Mouse (Mus musculus): ENCODE measurements around the gene Fam186b. TPM values are rescaled to one million over a fixed set of nuclear protein-coding genes. Genes with fewer than 3 reads are reported as not detected.

The Fam186b gene
- polyA plus RNA-seq, 1 experiment from 2014 or later: 0.28 TPM

DNA sequence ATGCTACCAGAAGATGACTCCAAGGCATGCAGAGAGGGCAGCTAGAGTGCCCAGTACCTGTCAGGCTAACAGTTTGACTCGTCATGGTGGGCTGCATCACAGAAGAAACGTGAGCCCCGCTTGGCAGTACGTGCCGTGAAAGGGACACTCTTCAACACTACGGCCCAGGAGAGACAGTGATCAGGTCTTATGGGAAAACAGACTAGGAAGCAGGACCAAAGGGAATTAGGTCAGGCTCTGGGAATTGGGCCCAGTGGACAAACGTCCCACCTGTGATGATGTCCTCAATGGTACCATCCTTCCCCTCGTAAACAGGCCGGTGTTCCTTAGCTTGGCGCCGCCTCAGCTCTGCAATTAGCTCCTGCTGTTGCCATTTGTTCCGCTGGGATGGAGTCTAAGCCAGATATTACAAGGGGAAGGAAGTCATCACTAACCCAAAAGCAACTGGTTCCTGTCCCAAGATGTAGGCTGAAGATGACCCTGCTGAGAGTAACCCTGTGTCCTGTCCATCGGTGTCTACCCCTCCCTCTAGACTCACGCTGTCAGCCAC lies 23.2 kb upstream of the Fam186b start:
- no peaks in the 10 kb centered on the region for H3K4me1 ChIP-seq
- H3K4me2 ChIP-seq: no peak overlapping the region
- no peaks in the 10 kb centered on the region for H3K27me3 ChIP-seq
- ATAC-seq: no peak
- H3K9ac ChIP-seq: no peak overlapping the region
- WGBS: 89% methylated on average over 14 of the region's 14 CpGs
- H3K4me3 ChIP-seq: no peak overlapping the region
- no peak overlapping the region for H3K27ac ChIP-seq
- no peaks in the 10 kb centered on the region for H3K9me3 ChIP-seq (replicated peaks)
- peaks cover 100% of the 10 kb centered on the region for H3K36me3 ChIP-seq (ENCODE audit: poor library complexity, severe bottlenecking)

DNA sequence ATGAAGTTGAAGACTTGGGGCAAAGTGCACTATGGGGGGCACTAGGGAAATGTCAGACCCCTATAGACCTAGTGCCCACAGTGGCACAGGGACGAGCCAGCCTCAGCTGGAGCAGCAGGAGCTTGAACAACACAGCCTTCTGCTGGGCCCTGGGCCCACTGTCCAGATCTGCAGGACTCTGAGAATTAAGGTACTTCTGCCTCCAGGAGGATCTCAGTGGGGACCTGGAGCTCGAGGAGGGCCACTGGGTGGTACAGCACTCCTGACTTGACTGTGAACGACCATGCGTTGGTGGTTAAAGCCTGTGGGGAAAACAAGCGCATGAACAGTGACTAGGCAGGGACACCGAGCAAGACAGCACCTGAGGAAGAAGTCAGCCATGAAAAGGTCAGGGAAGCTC lies 22.4 kb upstream of the Fam186b start:
- Histone ChIP-seq H3K9me3 (replicated peaks) (no peaks in the 10 kb centered on the region), H3K9ac (no peak overlapping the region), H3K4me1 (no peaks in the 10 kb centered on the region), H3K4me2 (no peak overlapping the region), H3K36me3 (ENCODE audit: poor library complexity, severe bottlenecking) (peaks cover 99% of the 10 kb centered on the region), H3K27me3 (no peaks in the 10 kb centered on the region), H3K4me3 (no peak overlapping the region), H3K27ac (no peak overlapping the region)
- 83% methylated on average over 6 of the region's 6 CpGs for WGBS
- no peak for ATAC-seq

DNA sequence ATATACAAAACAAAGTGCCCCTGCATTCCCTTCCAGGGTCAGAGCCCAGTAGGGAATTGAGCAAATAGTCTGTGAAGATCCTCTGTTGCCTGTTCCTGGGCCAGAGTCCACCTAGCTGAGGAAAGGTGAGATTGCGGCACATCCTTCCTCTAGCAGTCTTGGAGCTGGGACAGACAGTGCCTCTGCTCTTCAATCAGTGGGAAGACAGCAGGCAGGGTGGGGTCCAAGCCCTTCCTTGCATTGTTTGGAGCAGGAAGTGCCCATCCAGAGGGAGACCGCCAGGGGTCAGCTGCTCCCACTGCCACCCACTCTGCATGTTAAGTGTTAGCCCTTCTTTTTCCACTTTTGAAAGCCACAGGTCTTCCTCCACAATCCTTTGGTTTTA lies 21.6 kb upstream of the Fam186b start:
- WGBS: 84% methylated on average over 2 of the region's 2 CpGs
- ATAC-seq: no peak
- H3K9ac ChIP-seq: 0 out of 2 replicates have a peak overlapping the region, but pooled peaks have one; percentile 8

DNA sequence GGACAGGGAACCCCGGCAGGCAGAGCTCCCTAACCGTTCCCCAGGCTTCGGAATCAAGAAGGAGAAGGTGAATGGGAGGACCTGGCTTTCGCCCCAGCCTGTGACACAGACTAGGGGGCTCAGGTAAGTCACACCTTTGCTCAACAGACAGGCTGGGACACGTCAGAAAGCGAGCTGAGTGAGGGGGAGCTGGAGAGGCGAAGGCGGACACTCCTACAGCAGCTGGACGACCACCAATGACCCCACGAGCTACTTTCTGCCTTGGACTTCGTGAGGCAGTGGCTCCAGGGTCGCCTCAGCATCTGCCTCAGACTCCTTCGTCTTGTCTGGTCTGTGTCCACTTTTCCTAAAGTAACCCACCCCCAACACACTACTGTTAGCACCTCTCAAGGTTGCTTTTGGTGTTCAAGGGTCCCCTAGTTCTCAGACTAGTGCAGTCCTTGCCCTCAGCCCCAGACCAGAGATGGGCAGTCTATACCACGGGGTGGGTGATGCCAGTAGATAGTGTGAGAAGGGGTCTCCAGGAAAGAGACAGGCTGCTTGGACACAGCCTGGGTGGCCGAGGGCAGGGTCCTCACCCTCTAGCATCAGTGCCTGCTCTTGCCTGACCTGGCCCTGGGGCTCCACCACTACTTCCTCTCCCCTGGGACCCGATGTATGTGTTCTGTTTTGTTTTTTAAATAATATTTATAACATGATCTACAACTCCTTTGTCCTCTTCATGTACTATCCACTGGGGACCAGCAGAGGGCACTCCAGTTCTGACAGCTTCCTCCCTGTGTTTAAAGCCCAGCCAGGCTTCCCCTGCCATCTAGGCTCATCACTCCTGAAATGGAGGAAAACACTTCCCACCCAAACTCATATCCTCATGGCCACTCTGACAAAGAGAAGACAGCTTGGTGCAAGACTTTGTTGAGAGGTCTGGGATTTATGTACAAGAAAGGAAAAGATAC lies 20.9 kb upstream of the Fam186b start:
- H3K27me3 ChIP-seq: no peaks in the 10 kb centered on the region
- H3K4me1 ChIP-seq: no peaks in the 10 kb centered on the region
- H3K9ac ChIP-seq: 0 out of 2 replicates have a peak overlapping the region, but pooled peaks have one; percentile 17
- H3K4me2 ChIP-seq: no peak overlapping the region
- H3K27ac ChIP-seq: peak overlapping the region; percentile 85
- peaks cover 97% of the 10 kb centered on the region for H3K36me3 ChIP-seq (ENCODE audit: poor library complexity, severe bottlenecking)
- no peaks in the 10 kb centered on the region for H3K9me3 ChIP-seq (replicated peaks)
- 83% methylated on average over 16 of the region's 16 CpGs for WGBS
- peak; percentile 65 for ATAC-seq
- H3K4me3 ChIP-seq: no peak overlapping the region

More for the DNA sequence above, 21.6 kb upstream of the Fam186b start:
- peaks cover 97% of the 10 kb centered on the region for H3K36me3 ChIP-seq (ENCODE audit: poor library complexity, severe bottlenecking)
- H3K9me3 ChIP-seq (replicated peaks): no peaks in the 10 kb centered on the region
- H3K4me2 ChIP-seq: no peak overlapping the region
- H3K4me3 ChIP-seq: no peak overlapping the region
- no peaks in the 10 kb centered on the region for H3K4me1 ChIP-seq
- H3K27ac ChIP-seq: peak overlapping the region; percentile 85
- no peaks in the 10 kb centered on the region for H3K27me3 ChIP-seq

DNA sequence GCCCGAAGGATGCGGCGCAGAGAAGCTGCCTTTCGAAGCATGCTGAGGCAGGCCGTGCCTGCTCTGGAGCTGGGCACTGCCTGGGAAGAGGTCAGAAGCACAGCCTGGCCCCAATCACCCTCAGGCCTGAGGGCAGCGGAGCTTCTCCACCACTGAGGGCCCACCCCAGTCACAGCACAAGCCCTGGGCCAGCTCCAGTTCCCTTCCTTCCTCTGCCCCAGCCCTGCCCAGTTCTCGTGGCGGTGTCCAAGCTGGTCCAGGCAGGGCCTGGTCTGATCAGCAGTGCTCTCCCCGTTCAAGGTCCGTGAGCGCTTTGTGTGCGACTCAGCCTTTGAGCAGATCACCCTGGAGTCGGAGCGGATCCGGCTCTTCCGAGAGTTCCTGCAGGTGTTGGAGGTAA lies 19.2 kb upstream of the Fam186b start:
- Histone ChIP-seq H3K9ac (no peak overlapping the region), H3K4me1 (no peaks in the 10 kb centered on the region), H3K4me2 (no peak overlapping the region), H3K27me3 (no peaks in the 10 kb centered on the region), H3K27ac (no peak overlapping the region), H3K36me3 (ENCODE audit: poor library complexity, severe bottlenecking) (peaks cover 96% of the 10 kb centered on the region), H3K4me3 (no peak overlapping the region), H3K9me3 (replicated peaks) (no peaks in the 10 kb centered on the region)
- no peak for ATAC-seq
- WGBS: 93% methylated on average over 16 of the region's 16 CpGs

DNA sequence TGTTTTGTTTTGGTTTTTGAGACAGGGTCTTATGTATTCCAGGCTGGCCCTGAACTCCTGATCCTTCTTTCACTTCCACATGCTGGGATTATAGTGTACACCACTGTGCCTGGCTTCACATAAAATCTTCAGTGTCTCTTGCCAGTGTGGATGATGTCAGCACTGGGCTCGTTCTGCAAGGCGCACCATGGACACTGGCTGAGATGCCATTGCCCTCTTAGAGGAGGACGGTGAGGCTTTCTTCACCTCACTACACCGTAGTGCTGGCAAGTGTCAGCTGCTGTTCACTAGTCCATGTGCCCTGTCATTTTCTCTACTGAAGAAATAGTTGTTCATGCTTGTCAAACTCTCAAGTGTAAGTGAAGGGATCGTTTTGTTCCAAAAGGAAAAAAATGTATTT lies 14.9 kb upstream of the Fam186b start:
- Histone ChIP-seq H3K4me1 (no peaks in the 10 kb centered on the region), H3K27me3 (no peaks in the 10 kb centered on the region), H3K4me3 (no peak overlapping the region), H3K9ac (no peak overlapping the region), H3K9me3 (replicated peaks) (no peaks in the 10 kb centered on the region), H3K27ac (no peak overlapping the region), H3K4me2 (no peak overlapping the region), H3K36me3 (ENCODE audit: poor library complexity, severe bottlenecking) (peaks cover 96% of the 10 kb centered on the region)
- no peak for ATAC-seq
- WGBS: 96% methylated on average over 5 of the region's 5 CpGs

DNA sequence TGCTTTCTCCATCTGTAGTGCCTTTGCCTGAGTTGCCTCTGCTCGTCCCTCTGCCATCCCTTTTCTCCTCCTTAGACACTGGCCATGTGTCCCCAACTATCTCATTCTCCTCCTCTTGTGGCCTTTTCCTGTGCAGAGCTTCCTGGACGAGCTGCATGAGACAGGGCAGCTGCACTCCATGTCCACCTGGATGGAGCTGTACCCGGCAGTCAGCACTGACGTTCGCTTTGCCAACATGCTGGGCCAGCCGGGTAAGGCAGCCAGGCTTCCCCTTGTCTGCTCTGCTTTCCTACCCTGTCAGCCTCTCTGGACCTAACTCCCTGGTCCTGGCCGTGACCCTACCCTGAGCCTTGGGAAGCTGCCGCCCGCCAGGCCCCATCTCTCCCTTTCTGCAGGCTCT lies 13.9 kb upstream of the Fam186b start:
- H3K9ac ChIP-seq: no peak overlapping the region
- no peaks in the 10 kb centered on the region for H3K4me1 ChIP-seq
- no peaks in the 10 kb centered on the region for H3K9me3 ChIP-seq (replicated peaks)
- H3K27ac ChIP-seq: no peak overlapping the region
- no peaks in the 10 kb centered on the region for H3K27me3 ChIP-seq
- H3K4me3 ChIP-seq: no peak overlapping the region
- peaks cover 96% of the 10 kb centered on the region for H3K36me3 ChIP-seq (ENCODE audit: poor library complexity, severe bottlenecking)
- no peak overlapping the region for H3K4me2 ChIP-seq
- WGBS: 92% methylated on average over 9 of the region's 9 CpGs
- ATAC-seq: no peak

DNA sequence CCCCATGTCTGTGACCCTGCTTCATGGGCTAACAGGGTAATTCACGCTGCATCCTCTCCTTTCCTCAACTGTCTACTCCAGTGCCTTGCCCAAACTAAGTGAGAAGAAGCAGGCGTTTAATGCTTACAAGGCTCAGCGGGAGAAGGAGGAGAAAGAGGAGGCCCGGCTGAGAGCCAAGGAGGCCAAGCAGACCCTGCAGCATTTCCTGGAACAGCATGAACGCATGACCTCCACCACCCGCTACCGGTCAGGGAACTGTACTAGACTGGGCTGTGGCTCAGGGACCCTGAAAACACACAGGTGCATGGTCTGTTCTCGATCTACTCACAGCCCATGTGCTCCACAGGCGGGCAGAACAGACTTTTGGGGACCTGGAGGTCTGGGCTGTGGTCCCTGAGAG lies 11.8 kb upstream of the Fam186b start:
- H3K36me3 ChIP-seq (ENCODE audit: poor library complexity, severe bottlenecking): peaks cover 94% of the 10 kb centered on the region
- H3K4me2 ChIP-seq: no peak overlapping the region
- 86% methylated on average over 9 of the region's 9 CpGs for WGBS
- no peaks in the 10 kb centered on the region for H3K9me3 ChIP-seq (replicated peaks)
- H3K4me3 ChIP-seq: no peak overlapping the region
- H3K27me3 ChIP-seq: no peaks in the 10 kb centered on the region
- H3K9ac ChIP-seq: no peak overlapping the region
- no peak overlapping the region for H3K27ac ChIP-seq
- H3K4me1 ChIP-seq: no peaks in the 10 kb centered on the region
- no peak for ATAC-seq

DNA sequence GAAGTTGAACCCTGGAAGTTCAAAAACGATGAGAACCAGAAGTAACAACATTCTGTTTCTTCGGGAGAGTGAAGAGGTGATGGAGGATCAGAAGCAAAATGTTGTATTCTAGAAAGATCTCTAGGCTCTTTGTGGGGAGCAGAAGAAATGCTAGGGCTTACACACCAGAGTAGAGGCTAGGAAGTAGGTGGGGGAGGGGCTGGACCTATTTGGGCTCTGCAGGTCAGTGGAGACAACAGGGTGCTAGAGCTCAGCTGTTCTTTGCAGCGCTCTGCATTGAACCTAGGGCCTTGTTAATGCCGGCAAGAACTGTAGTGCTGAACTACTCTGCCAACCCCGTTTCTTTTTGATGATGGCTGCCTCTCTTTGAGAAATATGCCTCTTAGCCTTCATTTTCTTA lies 525 bp upstream of the Fam186b start:
- peaks cover 6% of the 10 kb centered on the region; the same call in 1 of the 2 replicates for H3K36me3 ChIP-seq (ENCODE audit: poor library complexity, severe bottlenecking)
- 38% methylated on average over 5 of the region's 5 CpGs for WGBS
- peak overlapping the region; percentile 68 for H3K4me3 ChIP-seq
- no peaks in the 10 kb centered on the region for H3K9me3 ChIP-seq (replicated peaks)
- ATAC-seq: no peak
- peak overlapping the region; percentile 79 for H3K4me2 ChIP-seq
- H3K27ac ChIP-seq: peak overlapping the region; percentile 92; the same call in 1 of the 2 replicates
- no peaks in the 10 kb centered on the region for H3K27me3 ChIP-seq
- peaks cover 24% of the 10 kb centered on the region for H3K4me1 ChIP-seq
- peak overlapping the region; percentile 78 for H3K9ac ChIP-seq

DNA sequence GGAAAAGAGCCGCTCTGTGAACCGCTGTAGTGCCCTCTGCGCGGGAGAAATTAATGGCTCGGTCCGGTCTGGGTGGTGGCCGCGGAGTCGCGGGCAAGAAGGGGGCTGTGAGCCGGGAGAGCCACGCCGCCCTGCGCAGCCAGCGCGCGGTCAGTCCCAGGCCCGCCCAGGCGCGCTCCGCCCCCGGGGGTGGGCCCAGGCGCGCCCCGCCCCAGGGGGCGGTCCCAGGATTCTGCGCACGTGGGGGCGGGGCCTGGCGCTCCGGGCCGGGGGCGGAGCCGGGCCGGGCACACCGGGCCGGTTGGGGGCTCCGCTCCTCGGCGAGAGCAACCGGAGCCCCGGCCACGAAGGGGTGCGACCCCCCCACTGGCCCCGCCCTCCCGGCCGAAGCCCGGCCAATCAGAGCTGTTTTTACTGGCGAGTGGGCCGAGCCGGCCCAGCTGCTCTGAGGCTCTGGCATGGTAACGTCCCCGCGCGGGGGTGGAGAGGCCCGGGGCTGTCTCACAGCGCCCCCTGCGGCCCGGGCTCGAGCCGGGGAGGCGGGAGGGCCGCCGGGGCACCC lies 794 bp downstream of the Fam186b start, which contains the start of gene Prpf40b:
Gene Prpf40b, plus strand, starts transcription at position 275 of the 562 bp plus-strand sequence.
- peak within 1 kb of the TSS; percentile 68 for H3K4me3 ChIP-seq
- H3K4me2 ChIP-seq: peak within 1 kb of the TSS; percentile 79
- peaks cover 24% of the 10 kb centered on the region for H3K4me1 ChIP-seq
- peaks cover 1% of the 10 kb centered on the region; the same call in 1 of the 2 replicates for H3K36me3 ChIP-seq (ENCODE audit: poor library complexity, severe bottlenecking)
- ATAC-seq: peak; percentile 95
- H3K9me3 ChIP-seq (replicated peaks): no peaks in the 10 kb centered on the region
- H3K27me3 ChIP-seq: no peaks in the 10 kb centered on the region
- H3K9ac ChIP-seq: peak within 1 kb of the TSS; percentile 78
- peak within 1 kb of the TSS; percentile 92 for H3K27ac ChIP-seq
- WGBS: under 1% methylated on average over 57 of the region's 64 CpGs

DNA sequence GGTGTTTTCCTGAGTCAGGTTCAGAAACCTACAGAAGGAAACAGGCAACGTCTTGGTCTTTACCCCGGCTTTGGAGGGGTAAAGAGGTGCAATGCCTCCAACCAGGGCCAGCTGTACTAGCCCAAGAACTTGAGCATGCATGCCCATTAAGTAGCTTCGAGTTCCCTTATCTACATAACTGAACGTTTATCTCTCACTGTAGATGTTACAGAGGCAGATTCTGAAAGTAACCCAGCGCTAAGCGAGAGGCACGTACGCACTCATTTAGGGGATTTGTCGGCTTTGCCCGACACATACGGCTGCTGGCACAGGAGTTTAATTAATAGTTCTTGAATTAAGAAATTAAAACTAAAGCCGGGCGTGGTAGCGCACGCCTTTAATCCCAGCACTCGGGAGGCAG lies 1.4 kb downstream of the Fam186b start:
- Histone ChIP-seq H3K4me1 (peaks cover 24% of the 10 kb centered on the region), H3K4me3 (peak overlapping the region; percentile 68), H3K36me3 (ENCODE audit: poor library complexity, severe bottlenecking) (no peaks in the 10 kb centered on the region), H3K27ac (no peak overlapping the region), H3K4me2 (peak overlapping the region; percentile 79), H3K9ac (peak overlapping the region; percentile 78), H3K27me3 (no peaks in the 10 kb centered on the region), H3K9me3 (replicated peaks) (no peaks in the 10 kb centered on the region)
- ATAC-seq: no peak
- WGBS: 33% methylated on average over 16 of the region's 16 CpGs

DNA sequence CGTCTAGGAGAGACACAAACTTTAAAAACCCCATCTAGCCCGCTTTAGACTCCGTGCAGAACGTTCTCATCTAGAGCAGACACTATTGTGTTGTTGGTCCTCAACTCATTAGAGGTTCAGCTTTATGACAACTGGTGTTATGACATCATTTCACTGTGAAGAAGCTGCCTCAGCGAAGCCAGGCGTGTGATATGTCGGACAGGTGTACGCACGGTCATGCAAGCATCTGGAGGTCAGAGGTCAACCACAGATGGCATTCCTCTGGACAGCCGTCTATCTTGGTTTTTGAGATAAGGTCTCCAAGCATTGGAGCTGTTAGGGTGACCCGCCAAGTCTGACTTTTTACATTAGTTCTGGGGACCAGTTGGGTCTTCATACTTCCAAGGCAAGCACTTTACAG lies 5.1 kb downstream of the Fam186b start:
- Histone ChIP-seq H3K4me3 (no peak overlapping the region), H3K9me3 (replicated peaks) (no peaks in the 10 kb centered on the region), H3K4me2 (no peak overlapping the region), H3K27ac (no peak overlapping the region), H3K27me3 (no peaks in the 10 kb centered on the region), H3K9ac (no peak overlapping the region), H3K36me3 (ENCODE audit: poor library complexity, severe bottlenecking) (no peaks in the 10 kb centered on the region), H3K4me1 (peaks cover 8% of the 10 kb centered on the region)
- WGBS: 91% methylated on average over 11 of the region's 11 CpGs
- ATAC-seq: no peak

Data from forebrain, embryonic 13.5 days (tissue).